18 mouse cellular contexts compared by ENCODE assay signal in the genomic region with DNA sequence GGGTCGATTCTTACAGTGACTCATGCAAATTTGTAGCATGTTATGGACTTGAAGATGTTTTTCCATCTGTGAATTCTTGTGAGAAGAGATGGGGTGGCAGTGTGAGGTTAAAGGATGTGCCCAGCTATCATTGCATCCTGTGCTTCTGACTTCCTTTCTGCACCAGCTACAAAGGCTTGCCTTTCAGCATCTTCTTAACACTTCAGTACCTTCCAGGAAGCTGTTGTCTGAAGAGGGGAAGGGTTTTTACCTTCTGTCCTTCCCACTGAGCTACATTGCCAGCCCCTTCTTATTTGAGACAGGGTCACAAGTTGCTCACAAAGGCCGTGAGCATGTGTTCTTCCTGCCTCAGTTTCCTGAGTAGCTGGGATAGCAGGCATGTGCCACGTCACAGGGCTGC. TPM values are rescaled to one million over a fixed set of nuclear protein-coding genes. Genes with fewer than 3 reads are reported as not detected.
DNase-seq lines count a peak whose midpoint lies in the region; ATAC-seq and TF ChIP-seq lines count a peak whose summit lies in the region.
"Had no signal": no experiment of that assay in that cellular context is flagged by ENCODE, and none has a peak within 500 bp of the region (broad histone marks: within the 10 kb centered on the region; RNA-seq: fewer than 3 reads in every experiment).

No protein-coding gene starts in this region.

- WGBS in lung, embryonic 15.5 days = 72% methylated on average over 3 of the region's 3 CpGs
- 37% methylated on average over 3 of the region's 3 CpGs for WGBS in bone marrow, adult 2 months
- 61% methylated on average over 3 of the region's 3 CpGs for WGBS in olfactory bulb, adult 2 months
- WGBS in hindbrain, embryonic 16.5 days = 82% methylated on average over 3 of the region's 3 CpGs

- TF ChIP-seq CTCF in bone marrow, adult 2 months (IDR thresholded peaks at IDR 0.05; ENCODE audit: control insufficient read depth, insufficient read depth, low read length) = no peak
- TF ChIP-seq CTCF in olfactory bulb, adult 2 months (IDR thresholded peaks at IDR 0.05; ENCODE audit: insufficient read depth, low read depth, low read length) = no peak

- no peak for DNase-seq in lung, postnatal 10 days
- no peak for DNase-seq in retina, embryonic 14.5 days (ENCODE audit: low spot score)
- DNase-seq: cerebellum, adult 11 months; kidney, adult 11 months; lung, postnatal 14 days had no signal

- ATAC-seq in lung, embryonic 15.5 days (ENCODE audit: borderline replicate concordance, extremely low read depth, low FRiP score, low TSS enrichment) = no peak
- ATAC-seq in CD4-positive, CD25-positive, alpha-beta regulatory T cell, adult 4 months = peak; percentile 93
- ATAC-seq in hindbrain, embryonic 16.5 days = no peak

- no peak overlapping the region for H3K4me3 ChIP-seq in lung, embryonic 15.5 days
- H3K4me3 ChIP-seq in bone marrow, adult 2 months (replicated peaks; ENCODE audit: control insufficient read depth, low read depth, low read length) = no peak overlapping the region
- H3K4me3 ChIP-seq in olfactory bulb, adult 2 months (ENCODE audit: insufficient read depth, low read depth, low read length) = no peak overlapping the region
- no peak overlapping the region for H3K4me3 ChIP-seq in hindbrain, embryonic 16.5 days (ENCODE audit: low read length)
- H3K4me3 ChIP-seq: heart, embryonic 15.5 days; midbrain, embryonic 12.5 days had no signal

- H3K4me2 ChIP-seq in lung, embryonic 15.5 days = no peak overlapping the region
- no peak overlapping the region for H3K4me2 ChIP-seq in hindbrain, embryonic 16.5 days (ENCODE audit: low read length)
- H3K4me2 ChIP-seq: heart, embryonic 15.5 days; midbrain, embryonic 12.5 days had no signal

- no peak overlapping the region for H3K9ac ChIP-seq in lung, embryonic 15.5 days
- H3K9ac ChIP-seq in hindbrain, embryonic 16.5 days (ENCODE audit: low read depth, low read length) = no peak overlapping the region
- H3K9ac ChIP-seq: heart, embryonic 15.5 days; midbrain, embryonic 12.5 days had no signal

- H3K9me3 ChIP-seq in lung, embryonic 15.5 days = no peaks in the 10 kb centered on the region
- H3K9me3 ChIP-seq in hindbrain, embryonic 16.5 days (ENCODE audit: control insufficient read depth, low read length) = no peaks in the 10 kb centered on the region
- H3K9me3 ChIP-seq: G1E; heart, embryonic 15.5 days; midbrain, embryonic 12.5 days had no signal

- no peaks in the 10 kb centered on the region for H3K27me3 ChIP-seq in lung, embryonic 15.5 days
- H3K27me3 ChIP-seq in hindbrain, embryonic 16.5 days (replicated peaks; ENCODE audit: control insufficient read depth, insufficient read depth, low read length) = no peaks in the 10 kb centered on the region
- H3K27me3 ChIP-seq: heart, embryonic 15.5 days; midbrain, embryonic 12.5 days had no signal

- H3K36me3 ChIP-seq in lung, embryonic 15.5 days = no peaks in the 10 kb centered on the region
- no peaks in the 10 kb centered on the region for H3K36me3 ChIP-seq in hindbrain, embryonic 16.5 days (ENCODE audit: control insufficient read depth, insufficient read depth, low read length)
- H3K36me3 ChIP-seq: heart, embryonic 15.5 days; midbrain, embryonic 12.5 days had no signal

- H3K4me1 ChIP-seq in lung, embryonic 15.5 days = peaks cover 70% of the 10 kb centered on the region
- H3K4me1 ChIP-seq in bone marrow, adult 2 months (ENCODE audit: control insufficient read depth, insufficient read depth, low read length) = peaks cover 5% of the 10 kb centered on the region
- peaks cover 48% of the 10 kb centered on the region for H3K4me1 ChIP-seq in olfactory bulb, adult 2 months (ENCODE audit: control insufficient read depth, insufficient read depth, low read length)
- H3K4me1 ChIP-seq in hindbrain, embryonic 16.5 days (ENCODE audit: control insufficient read depth, insufficient read depth, low read depth, low read length) = peaks cover 19% of the 10 kb centered on the region

- TF ChIP-seq POLR2A in bone marrow, adult 2 months (IDR thresholded peaks at IDR 0.05; ENCODE audit: borderline replicate concordance, control insufficient read depth, low read depth, low read length) = no peak
- TF ChIP-seq POLR2A in olfactory bulb, adult 2 months (IDR thresholded peaks at IDR 0.05; ENCODE audit: insufficient read depth, low read depth, low read length) = no peak

- H3K27ac ChIP-seq in lung, embryonic 15.5 days = peak overlapping the region; percentile 16; the same call in 1 of the 2 replicates
- H3K27ac ChIP-seq in bone marrow, adult 2 months (ENCODE audit: control insufficient read depth, insufficient read depth, low read depth, low read length, poor library complexity) = peak overlapping the region; percentile 31; the same call in 1 of the 2 replicates
- peak overlapping the region; percentile 34; the same call in 1 of the 2 replicates for H3K27ac ChIP-seq in olfactory bulb, adult 2 months (ENCODE audit: insufficient read depth, low read depth, low read length)
- no peak overlapping the region for H3K27ac ChIP-seq in hindbrain, embryonic 16.5 days (ENCODE audit: low read depth, low read length)
- H3K27ac ChIP-seq: midbrain, embryonic 12.5 days had no signal

RNA-seq across cellular contexts. Expression of a gene that starts 18.2 kb away (rescaled TPM):
- 8.6 and 10.8 TPM in 2 replicates for polyA plus RNA-seq in lung, embryonic 15.5 days (2015; fragmentation: Nextera tagmentation; extraction: Ambion mirVana)
- polyA plus RNA-seq in CD4-positive, CD25-positive, alpha-beta regulatory T cell, adult 4 months (2017; shearing (Covaris generic)) = 1 to 10 TPM; 5.6 to 8.4 TPM
- polyA plus RNA-seq in bone marrow, adult 2 months (2011; ENCODE audit: insufficient read depth, insufficient read length, low replicate concordance, missing spikeins) = 50.8 and 79.5 TPM in 2 replicates
- 190 TPM in 1 of 2 replicates, not detected in the other for polyA plus RNA-seq in olfactory bulb, adult 2 months (2012; ENCODE audit: insufficient read depth, insufficient read length, low replicate concordance, missing spikeins)
- 14.4 and 19.1 TPM in 2 replicates for polyA plus RNA-seq in hindbrain, embryonic 16.5 days (2015; fragmentation: Nextera tagmentation; extraction: Ambion mirVana)

RNA-seq across cellular contexts. Expression of a gene that starts 34.7 kb away (rescaled TPM):
- polyA plus RNA-seq in lung, embryonic 15.5 days (2015; fragmentation: Nextera tagmentation; extraction: Ambion mirVana) = not detected in 2 replicates
- under 1 TPM in 1 of 2 experiments, not detected in 1; 0.71 TPM for polyA plus RNA-seq in CD4-positive, CD25-positive, alpha-beta regulatory T cell, adult 4 months (2017; shearing (Covaris generic))
- not detected in 2 replicates for polyA plus RNA-seq in bone marrow, adult 2 months (2011; ENCODE audit: insufficient read depth, insufficient read length, low replicate concordance, missing spikeins)
- not detected in 2 replicates for polyA plus RNA-seq in olfactory bulb, adult 2 months (2012; ENCODE audit: insufficient read depth, insufficient read length, low replicate concordance, missing spikeins)
- not detected in 2 replicates for polyA plus RNA-seq in hindbrain, embryonic 16.5 days (2015; fragmentation: Nextera tagmentation; extraction: Ambion mirVana)
- polyA plus RNA-seq: G1E; heart, embryonic 15.5 days; hindbrain, embryonic 11.5 days; liver, adult 2 months; midbrain, embryonic 12.5 days; small intestine, adult 2 months had no signal

RNA-seq across cellular contexts. Expression of a gene that starts 38.1 kb away (rescaled TPM):
- 0.26 TPM in 1 of 2 replicates, not detected in the other for polyA plus RNA-seq in lung, embryonic 15.5 days (2015; fragmentation: Nextera tagmentation; extraction: Ambion mirVana)
- 1 to 10 TPM; 1.4 to 2.1 TPM for polyA plus RNA-seq in CD4-positive, CD25-positive, alpha-beta regulatory T cell, adult 4 months (2017; shearing (Covaris generic))
- 2.0 TPM in 1 of 2 replicates, not detected in the other for polyA plus RNA-seq in bone marrow, adult 2 months (2011; ENCODE audit: insufficient read depth, insufficient read length, low replicate concordance, missing spikeins)
- polyA plus RNA-seq in olfactory bulb, adult 2 months (2012; ENCODE audit: insufficient read depth, insufficient read length, low replicate concordance, missing spikeins) = not detected in 2 replicates
- polyA plus RNA-seq in hindbrain, embryonic 16.5 days (2015; fragmentation: Nextera tagmentation; extraction: Ambion mirVana) = not detected in 2 replicates
- polyA plus RNA-seq: G1E; heart, embryonic 15.5 days; hindbrain, embryonic 11.5 days had no signal

RNA-seq across cellular contexts. Expression of a gene that starts 41.1 kb away (rescaled TPM):
- 8.6 and 8.9 TPM in 2 replicates for polyA plus RNA-seq in lung, embryonic 15.5 days (2015; fragmentation: Nextera tagmentation; extraction: Ambion mirVana)
- polyA plus RNA-seq in CD4-positive, CD25-positive, alpha-beta regulatory T cell, adult 4 months (2017; shearing (Covaris generic)) = 1 to 10 TPM; 2.7 to 3.9 TPM
- polyA plus RNA-seq in bone marrow, adult 2 months (2011; ENCODE audit: insufficient read depth, insufficient read length, low replicate concordance, missing spikeins) = 1.5 and 4.0 TPM in 2 replicates
- polyA plus RNA-seq in olfactory bulb, adult 2 months (2012; ENCODE audit: insufficient read depth, insufficient read length, low replicate concordance, missing spikeins) = not detected in 2 replicates
- 20.6 and 21.4 TPM in 2 replicates for polyA plus RNA-seq in hindbrain, embryonic 16.5 days (2015; fragmentation: Nextera tagmentation; extraction: Ambion mirVana)
- polyA plus RNA-seq: G1E had no signal

RNA-seq across cellular contexts. Expression of a gene that starts 48.2 kb away (rescaled TPM):
- not detected in 2 replicates for polyA plus RNA-seq in lung, embryonic 15.5 days (2015; fragmentation: Nextera tagmentation; extraction: Ambion mirVana)
- not detected for polyA plus RNA-seq in CD4-positive, CD25-positive, alpha-beta regulatory T cell, adult 4 months (2017; shearing (Covaris generic))
- polyA plus RNA-seq in bone marrow, adult 2 months (2011; ENCODE audit: insufficient read depth, insufficient read length, low replicate concordance, missing spikeins) = not detected in 2 replicates
- not detected in 2 replicates for polyA plus RNA-seq in olfactory bulb, adult 2 months (2012; ENCODE audit: insufficient read depth, insufficient read length, low replicate concordance, missing spikeins)
- not detected in 2 replicates for polyA plus RNA-seq in hindbrain, embryonic 16.5 days (2015; fragmentation: Nextera tagmentation; extraction: Ambion mirVana)
- polyA plus RNA-seq: G1E; gonadal fat pad, adult 2 months; heart, embryonic 15.5 days; hindbrain, embryonic 11.5 days; liver, adult 2 months; midbrain, embryonic 12.5 days; small intestine, adult 2 months; testis, adult 2 months had no signal
